Mouse (Mus musculus) left cerebral cortex, postnatal 14 days (tissue): ENCODE measurements around the gene Sf3b1. TPM values are rescaled to one million over a fixed set of nuclear protein-coding genes. Genes with fewer than 3 reads are reported as not detected.
"Not testable (repeated sequence)": the region's sequence is repeated elsewhere in the genome, so short reads cannot be mapped to it uniquely, and the experiment has no call there.

Experiments used
- DNase-seq, 2 experiments: peaks; one replicate each; pipeline ENCODE4 v3.0.0; 2021 to 2022; ENCODE audit warnings: low spot score in 2 of 2, mixed read lengths in 1 of 2
- intact Hi-C: fragments of 180-260 bp; cut with DNase I; formaldehyde crosslinking; loops from one replicate; pipeline ENCODE4 v1.15.1; 2025
- total RNA-seq, 2 experiments: library from RNA; stranded (reverse); gene quantifications; 2 replicates each; pipeline ENCODE4 v1.2.3; 2021

Sf3b1 gene
- total RNA-seq, 2 experiments from 2014 or later: 144 to 154 TPM

- no peak for DNase-seq
- intact Hi-C loops: no loop called here
Measured at GRCm38 (mm10) chr1:55031026-55031779, 3.9 kb upstream of the Sf3b1 start.

GRCm38 (mm10) chr1:55029446-55029845 is 2.2 kb upstream of the Sf3b1 start:
- no peak for DNase-seq
- intact Hi-C loops: no loop called here

- peak in 1 of 2 experiments; percentile 10 for DNase-seq
- intact Hi-C loops: no loop called here
Measured at GRCm38 (mm10) chr1:55028512-55029249, 1.4 kb upstream of the Sf3b1 start.

- no peak for DNase-seq
- intact Hi-C loops: loop anchor here (2.0 kb wide), 1 partner anchor 25 kb away; the partner anchor contains the start of gene Coq10b
Measured at GRCm38 (mm10) chr1:55027966-55028365, 685 bp upstream of the Sf3b1 start.

- peak; percentile 4 to 43 for DNase-seq
- intact Hi-C loops: loop anchor here (2.0 kb wide), 1 partner anchor 26 kb away; the partner anchor contains the start of gene Coq10b
Measured at GRCm38 (mm10) chr1:55026444-55027252, 633 bp downstream of the Sf3b1 start.

GRCm38 (mm10) chr1:55025656-55026430 is 1.4 kb downstream of the Sf3b1 start:
- peak; percentile 30 to 38 for DNase-seq
- intact Hi-C loops: loop anchor here (2.0 kb wide), 1 partner anchor 27 kb away; the partner anchor contains the start of gene Coq10b

GRCm38 (mm10) chr1:55021907-55022306 is 5.4 kb downstream of the Sf3b1 start:
- intact Hi-C loops: no loop called here
- no peak for DNase-seq

GRCm38 (mm10) chr1:55012513-55012912 is 14.8 kb downstream of the Sf3b1 start:
- intact Hi-C loops: no loop called here
- DNase-seq: no peak

- intact Hi-C loops: loop anchor here (10.0 kb wide), 1 partner anchor 136 kb away; no protein-coding TSS in a partner anchor
- DNase-seq: not testable (repeated sequence)
Measured at GRCm38 (mm10) chr1:55008313-55008712, 19.0 kb downstream of the Sf3b1 start.

GRCm38 (mm10) chr1:54993581-54993980 is 33.7 kb downstream of the Sf3b1 start:
- intact Hi-C loops: no loop called here
- DNase-seq: no peak

- no peak for DNase-seq
- intact Hi-C loops: loop anchor here (10.0 kb wide), 1 partner anchor 451 kb away; no protein-coding TSS in a partner anchor
Measured at GRCm38 (mm10) chr1:54986248-54986647, 41.0 kb downstream of the Sf3b1 start.

- no peak for DNase-seq
- intact Hi-C loops: loop anchor here (10.0 kb wide), 1 partner anchor 451 kb away; no protein-coding TSS in a partner anchor
Measured at GRCm38 (mm10) chr1:54985831-54986230, 41.5 kb downstream of the Sf3b1 start.

- intact Hi-C loops: loop anchor here (10.0 kb wide), 1 partner anchor 449 kb away; no protein-coding TSS in a partner anchor
- DNase-seq: no peak
Measured at GRCm38 (mm10) chr1:54984154-54984553, 43.1 kb downstream of the Sf3b1 start.

GRCm38 (mm10) chr1:54983339-54983738 is 43.9 kb downstream of the Sf3b1 start:
- DNase-seq: peak; percentile 20 to 61
- intact Hi-C loops: loop anchor here (10.0 kb wide), 1 partner anchor 449 kb away; no protein-coding TSS in a partner anchor

GRCm38 (mm10) chr1:54982636-54983035 is 44.6 kb downstream of the Sf3b1 start:
- intact Hi-C loops: loop anchor here (10.0 kb wide), 1 partner anchor 448 kb away; no protein-coding TSS in a partner anchor
- no peak for DNase-seq

- DNase-seq: peak; percentile 40 to 44
- intact Hi-C loops: loop anchor here (2.0 to 10.0 kb wide), 3 partner anchors 147 to 313 kb away; no protein-coding TSS in a partner anchor
Measured at GRCm38 (mm10) chr1:54979226-54979984, 47.9 kb downstream of the Sf3b1 start.

- intact Hi-C loops: loop anchor here (10.0 kb wide), 1 partner anchor 217 kb away; no protein-coding TSS in a partner anchor
- no peak for DNase-seq
Measured at GRCm38 (mm10) chr1:54971687-54972404, 55.4 kb downstream of the Sf3b1 start.
